Mouse (Mus musculus): ENCODE results near the gene Ncf2.
"Not testable (repeated sequence)": the region's sequence is repeated elsewhere in the genome, so short reads cannot be mapped to it uniquely, and the experiment has no call there.

DNA sequence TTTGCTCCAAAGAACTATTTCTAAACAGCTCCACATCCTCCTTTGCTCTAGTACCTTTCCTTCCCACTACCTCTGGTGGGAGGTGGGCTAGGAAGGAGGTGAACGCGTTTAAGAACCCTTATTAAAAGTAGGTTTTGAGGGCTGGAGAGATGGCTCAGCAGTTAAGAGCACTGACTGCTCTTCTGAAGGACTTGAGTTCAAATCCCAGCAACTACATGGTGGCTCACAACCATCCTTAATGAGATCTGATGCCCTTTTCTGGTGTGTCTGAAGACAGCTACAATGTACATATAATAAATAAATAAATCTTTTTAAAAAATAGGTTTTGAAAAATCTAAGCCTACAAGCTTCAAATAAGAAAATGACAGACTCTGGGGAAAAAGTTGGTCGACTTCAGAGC lies 14.5 kb upstream of the Ncf2 start:
- TF ChIP-seq CTCF (IDR thresholded peaks at IDR 0.05; ENCODE audit: low read depth); EP300 (optimal IDR thresholded peaks at IDR 0.05): not testable (repeated sequence)
